Mouse (Mus musculus): ENCODE measurements around the gene Mrpl34.

GRCm38 (mm10) chr8:71511644-71512043, 46.9 kb downstream of the Mrpl34 start, which contains the start of gene Plvap:
- TF ChIP-seq CTCF (IDR thresholded peaks at IDR 0.05; ENCODE audit: borderline replicate concordance, extremely low read depth, insufficient read depth, insufficient read length) (no peak), POLR2A (IDR thresholded peaks at IDR 0.05; ENCODE audit: borderline replicate concordance, extremely low read depth, insufficient read depth, insufficient read length, poor library complexity, severe bottlenecking) (no peak)

Data from brain, embryonic 14.5 days (tissue).